Mouse (Mus musculus) heart, adult 2 months (tissue): ENCODE results near the gene Atp7b.

Experiments
- CTCF ChIP-seq: fragments of 200-600 bp; IDR thresholded peaks from 2 replicates; pipeline ENCODE4 v1.8.1; 2022; ENCODE audit warnings: antibody characterized with exemption, mild to moderate bottlenecking, moderate library complexity
- POLR2A ChIP-seq: fragments of 200-500 bp; IDR thresholded peaks from 2 replicates; pipeline ENCODE4 v1.6.1; 2011; ENCODE audit warnings: mild to moderate bottlenecking, low read depth, low read length, control low read depth; ENCODE audit not compliant: insufficient read depth

GRCm38 (mm10) chr8:21978193-21978592, 81.9 kb downstream of the Atp7b start:
- TF ChIP-seq CTCF (no peak), POLR2A (no peak)
